Mouse (Mus musculus) cerebellum, postnatal 14 days (tissue): ENCODE data around the gene Prr22.

Source experiments
- DNase-seq, 2 experiments: peaks; one replicate each; pipeline ENCODE4 v3.0.0; 2021; ENCODE audit warnings: mixed read lengths in 2 of 2

Prr22 gene

GRCm38 (mm10) chr17:56810245-56810644 is 40.2 kb downstream of the Prr22 start:
- peak; percentile 79 to 86 for DNase-seq

- peak; percentile 49 to 66 for DNase-seq
These were observed 44.4 kb downstream of the Prr22 start for GRCm38 (mm10) chr17:56814316-56815056.

DNA sequence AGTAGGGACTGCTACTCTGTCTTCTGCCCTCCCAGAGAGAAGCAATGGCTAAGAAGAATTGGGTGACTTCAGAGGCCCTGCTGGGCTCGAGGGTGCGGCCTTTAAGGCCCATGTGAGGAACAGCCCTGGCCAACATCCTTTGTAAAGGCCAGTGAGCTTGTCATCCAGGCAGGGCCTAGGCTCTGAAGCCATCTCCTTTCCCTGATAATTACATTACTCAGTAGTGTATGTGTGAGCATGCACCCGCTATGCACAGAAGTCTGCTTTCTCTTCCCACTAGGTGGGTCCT is 45.0 kb downstream of the Prr22 start:
- no peak for DNase-seq

DNA sequence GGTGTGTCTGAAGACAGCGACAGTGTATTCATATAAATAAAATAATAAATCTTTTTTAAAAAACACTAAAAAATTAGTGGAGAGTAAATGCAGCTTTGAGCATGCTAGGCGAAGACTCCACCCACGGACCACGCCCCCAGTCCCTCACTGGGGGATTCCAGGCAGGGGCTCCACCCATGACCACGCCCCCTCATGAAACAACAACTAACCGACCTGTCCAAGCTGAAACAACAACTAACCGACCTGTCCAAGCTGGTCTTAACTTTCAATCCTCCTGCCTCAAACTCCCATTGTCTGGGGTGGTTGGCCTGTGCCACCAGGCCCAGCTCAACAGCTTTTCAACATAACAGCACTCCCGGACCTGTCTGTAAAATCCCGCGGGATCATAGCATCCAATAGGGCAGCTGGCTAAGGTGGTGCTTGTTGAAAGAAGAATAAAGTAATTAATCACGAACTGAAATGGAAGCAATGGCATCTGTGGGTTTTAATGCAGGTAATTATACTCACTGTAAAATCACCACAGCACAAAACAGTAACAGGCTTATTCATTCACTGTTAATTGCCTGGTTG is 48.1 kb downstream of the Prr22 start:
- DNase-seq = no peak

- DNase-seq = no peak
These were observed 49.0 kb downstream of the Prr22 start for GRCm38 (mm10) chr17:56819032-56819545.

DNA sequence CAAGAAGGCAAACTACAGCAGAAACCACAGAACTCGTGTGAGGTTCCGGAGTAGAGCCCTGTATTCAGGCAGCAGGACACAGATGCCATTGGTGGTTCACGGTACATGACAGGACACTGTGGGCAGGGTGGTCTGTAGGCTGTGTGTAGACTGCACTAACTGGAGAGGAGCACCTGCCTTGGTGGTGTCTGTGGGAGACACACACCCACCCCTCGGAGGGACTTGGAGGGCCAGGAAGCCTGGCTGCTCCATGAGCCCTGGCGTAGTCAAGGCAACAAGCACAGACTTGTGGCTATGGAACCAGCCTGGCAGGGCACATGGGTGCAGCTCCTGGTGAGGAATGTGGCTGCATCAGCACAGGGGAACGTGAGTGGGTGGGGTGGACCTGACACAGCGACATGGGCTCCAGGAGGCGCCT is 49.7 kb downstream of the Prr22 start:
- no peak for DNase-seq
